Mouse (Mus musculus): ENCODE measurements around the gene Rfx2.

GRCm38 (mm10) chr17:56855421-56855820 is 24.6 kb upstream of the Rfx2 start:
- TF ChIP-seq CTCF (IDR thresholded peaks at IDR 0.05; ENCODE audit: low read depth) (no peak), EP300 (IDR thresholded peaks at IDR 0.05; ENCODE audit: low read depth) (no peak)
